Mouse (Mus musculus) urinary bladder, postnatal 10 days (tissue): ENCODE data around the gene Dtx2.
A peak's percentile ranks its signal among the peaks of the same experiment; 100 is the strongest.
"Not testable (repeated sequence)": the region's sequence is repeated elsewhere in the genome, so short reads cannot be mapped to it uniquely, and the experiment has no call there.

Experiments
- DNase-seq: peaks from one replicate; pipeline ENCODE4 v3.0.0; 2022; ENCODE audit warnings: low spot score

The Dtx2 gene

DNA sequence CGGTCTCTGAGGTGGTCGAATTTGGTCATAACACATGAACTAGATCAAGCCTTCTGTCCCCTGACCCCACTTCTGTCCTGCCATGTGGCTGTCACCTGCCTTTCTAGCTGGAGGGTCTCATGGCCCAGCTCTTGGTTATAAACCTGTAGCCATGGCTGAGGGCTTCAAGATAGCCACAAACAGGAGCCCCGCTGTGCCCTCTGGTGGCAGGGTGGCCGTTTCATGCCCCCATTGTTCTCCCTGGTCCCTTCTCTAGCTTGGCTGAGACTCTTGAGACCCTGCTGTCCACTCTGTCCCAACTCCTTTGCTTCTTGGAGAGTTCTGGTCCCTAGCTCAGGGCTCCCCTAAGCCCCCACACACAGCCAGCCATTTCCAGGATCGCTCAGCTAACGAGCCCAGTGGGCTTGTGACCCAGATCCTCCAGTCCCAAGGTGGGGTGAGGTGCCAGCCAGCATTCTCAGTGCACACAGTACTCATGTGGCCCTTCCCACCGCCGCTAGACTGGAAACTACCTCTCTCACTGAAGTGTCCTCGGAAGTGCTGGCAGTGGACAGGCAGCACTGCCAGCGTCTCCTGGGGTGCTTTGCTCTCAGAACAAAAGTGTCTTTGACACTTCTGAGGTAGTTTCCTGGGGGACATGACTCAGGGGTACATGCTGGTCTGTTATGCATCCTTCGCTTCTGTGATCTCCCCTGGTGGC, 33.2 kb downstream of the Dtx2 start:
- DNase-seq = no peak

DNA sequence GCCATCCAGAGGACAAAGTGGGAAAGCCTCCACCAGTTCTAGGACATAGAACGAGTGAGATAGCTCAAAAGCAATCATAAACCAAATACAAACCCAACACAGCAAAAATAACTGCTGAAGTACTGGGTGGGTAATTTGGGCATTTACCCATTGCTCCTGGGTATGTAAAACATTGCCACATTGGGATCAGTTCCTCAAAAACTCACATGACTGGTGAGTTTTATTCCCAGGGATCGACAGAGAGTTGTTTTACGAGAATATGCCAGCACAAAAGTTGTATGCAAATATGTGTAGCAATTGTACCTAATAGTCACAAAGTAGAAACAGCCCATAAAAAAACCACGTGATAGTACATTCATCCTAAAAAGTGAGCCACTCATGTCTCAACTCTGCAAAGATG, 40.3 kb downstream of the Dtx2 start:
- no peak for DNase-seq

DNA sequence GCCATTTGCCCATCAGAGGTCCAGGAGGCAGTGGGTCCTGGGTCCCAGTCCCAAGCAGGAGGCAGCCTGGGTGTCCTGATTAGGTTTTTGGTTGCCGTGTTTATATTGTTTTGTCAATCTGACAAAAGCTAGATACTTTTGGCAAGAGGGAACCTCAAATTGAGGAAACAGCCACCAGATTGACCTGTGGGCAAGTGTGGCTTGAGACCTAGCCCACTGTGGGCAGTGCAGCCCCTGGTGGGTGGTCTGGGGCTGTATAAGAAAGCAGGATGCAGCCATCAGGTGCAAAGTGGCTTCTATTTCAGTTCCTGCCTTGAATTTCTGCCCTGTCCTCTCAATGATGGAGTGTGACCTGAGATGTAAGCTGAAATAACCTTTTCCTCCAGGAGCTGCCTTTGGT, 40.7 kb downstream of the Dtx2 start:
- no peak for DNase-seq

GRCm38 (mm10) chr5:136036667-136037066, 42.1 kb downstream of the Dtx2 start:
- DNase-seq = no peak

DNA sequence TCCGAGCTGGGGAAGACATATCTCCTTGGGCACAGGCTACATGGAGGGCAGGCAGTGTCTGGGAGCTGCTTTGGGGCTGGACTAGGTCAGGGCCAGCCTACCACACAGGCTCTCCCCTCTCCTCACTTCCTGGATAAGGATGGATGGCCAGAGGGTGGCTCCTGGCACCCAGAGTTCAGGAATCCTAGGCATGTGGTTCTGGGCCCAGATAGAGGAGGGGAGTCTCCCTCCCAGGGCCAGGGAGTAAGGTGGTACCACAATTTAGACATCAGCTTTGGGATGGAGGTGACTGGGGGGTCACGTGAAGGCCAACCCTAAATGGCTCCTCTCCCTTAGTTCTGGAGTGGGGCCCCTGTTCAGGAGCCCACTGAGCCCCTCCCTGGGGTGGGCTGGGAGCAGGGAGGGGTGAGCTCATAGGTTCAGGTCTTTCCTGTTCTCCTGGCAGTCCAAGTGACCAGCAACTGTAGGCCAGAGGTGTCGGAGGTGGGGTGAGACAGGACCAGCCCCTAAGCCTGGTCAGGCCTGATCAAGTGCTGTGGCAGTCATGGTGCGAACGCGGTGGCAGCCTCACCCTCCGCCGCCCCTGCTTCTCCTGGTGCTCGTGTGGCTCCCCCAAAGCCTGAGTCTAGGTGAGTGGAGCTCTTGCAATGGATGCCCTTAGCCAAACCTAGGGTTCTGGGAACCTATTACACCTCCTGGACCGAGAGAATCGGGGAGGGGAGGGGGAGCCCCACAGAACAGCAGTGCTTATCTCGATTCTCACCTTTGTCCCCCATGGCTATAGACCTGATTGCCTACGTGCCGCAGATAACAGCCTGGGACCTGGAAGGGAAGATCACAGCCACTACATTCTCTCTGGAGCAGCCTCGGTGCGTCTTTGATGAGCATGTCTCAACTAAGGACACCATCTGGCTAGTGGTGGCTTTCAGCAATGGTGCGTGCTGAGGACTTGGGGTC, 43.9 kb downstream of the Dtx2 start, which contains the start of gene Upk3b:
Upk3b (plus strand) TSS at position 239 of the 957 bp plus-strand sequence.
- no peak for DNase-seq

GRCm38 (mm10) chr5:136040210-136040609, 45.6 kb downstream of the Dtx2 start:
- no peak for DNase-seq

GRCm38 (mm10) chr5:136041260-136041659, 46.7 kb downstream of the Dtx2 start:
- DNase-seq = no peak

- no peak for DNase-seq
Measured at GRCm38 (mm10) chr5:136041666-136042065, 47.1 kb downstream of the Dtx2 start.

DNA sequence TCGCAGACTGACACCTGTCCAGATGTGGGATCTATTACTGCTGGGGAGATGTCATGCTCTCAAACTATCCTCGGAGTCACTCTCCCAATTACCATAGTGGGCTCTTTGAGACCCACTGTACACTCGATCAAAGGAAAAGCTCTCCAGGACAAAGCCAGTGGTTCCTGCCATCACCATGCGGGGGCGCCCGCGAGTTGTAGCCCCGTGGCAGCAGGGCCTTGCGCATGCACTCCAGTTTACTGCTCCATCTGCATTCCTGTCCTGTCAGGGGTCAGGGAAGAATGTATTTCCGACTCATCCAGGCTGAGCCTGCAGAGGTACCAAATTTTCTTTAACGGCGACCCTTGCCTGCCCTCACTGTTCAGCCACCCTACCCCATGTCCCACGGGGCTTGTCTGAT, 50.3 kb downstream of the Dtx2 start:
- DNase-seq = no peak

- DNase-seq = no peak
Measured at GRCm38 (mm10) chr5:136045408-136045807, 50.8 kb downstream of the Dtx2 start.

DNA sequence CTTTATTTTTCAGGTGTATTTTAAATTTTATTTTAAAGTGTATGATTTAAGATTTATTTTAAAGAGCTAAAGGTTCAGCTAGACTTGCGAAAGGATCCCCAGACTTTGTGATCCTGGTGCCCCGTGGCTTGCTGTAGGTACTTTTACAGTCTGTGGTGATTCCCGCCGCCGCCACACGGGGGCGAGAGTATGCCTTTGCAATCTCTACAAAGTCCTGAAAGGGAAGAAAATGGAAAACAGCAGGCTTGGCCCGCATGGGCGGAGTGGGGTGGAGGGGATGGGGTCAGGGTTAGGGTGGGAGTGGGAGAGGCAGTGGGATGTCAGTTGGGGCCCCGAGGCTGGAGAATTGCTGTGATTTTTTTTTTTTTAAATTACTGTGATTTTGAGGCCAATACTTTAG, 51.4 kb downstream of the Dtx2 start:
- DNase-seq = peak; percentile 68

DNA sequence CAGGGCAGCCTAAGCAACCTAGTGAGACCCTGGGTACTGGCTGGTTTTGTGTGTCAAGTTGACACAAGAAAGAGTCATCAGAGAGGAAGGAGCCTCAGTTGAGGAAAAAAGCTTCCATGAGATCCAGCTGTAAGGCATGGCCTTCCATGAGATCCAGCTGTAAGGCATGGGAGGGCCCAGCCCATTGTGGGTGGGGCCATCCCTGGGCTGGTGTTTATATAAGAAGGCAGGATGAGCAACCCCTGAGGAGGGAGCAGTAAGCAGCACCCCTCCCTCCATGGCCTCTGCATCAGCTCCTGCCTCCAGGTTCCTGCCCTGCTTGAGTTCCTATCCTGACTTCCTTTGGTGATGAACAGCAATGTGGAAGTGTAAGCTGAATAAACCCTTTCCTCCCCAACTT, 53.9 kb downstream of the Dtx2 start:
- not testable (repeated sequence) for DNase-seq

- DNase-seq = no peak
Measured at GRCm38 (mm10) chr5:136049926-136050325, 55.3 kb downstream of the Dtx2 start.

GRCm38 (mm10) chr5:136051231-136052085, 56.9 kb downstream of the Dtx2 start:
- DNase-seq = no peak

- DNase-seq = no peak
Measured at GRCm38 (mm10) chr5:136052861-136053655, 58.5 kb downstream of the Dtx2 start.

GRCm38 (mm10) chr5:136054301-136055077, 59.9 kb downstream of the Dtx2 start, which contains the start of gene Upk3bl:
Gene Upk3bl, plus strand, starts transcription at chr5:136054492.
- no peak for DNase-seq

DNA sequence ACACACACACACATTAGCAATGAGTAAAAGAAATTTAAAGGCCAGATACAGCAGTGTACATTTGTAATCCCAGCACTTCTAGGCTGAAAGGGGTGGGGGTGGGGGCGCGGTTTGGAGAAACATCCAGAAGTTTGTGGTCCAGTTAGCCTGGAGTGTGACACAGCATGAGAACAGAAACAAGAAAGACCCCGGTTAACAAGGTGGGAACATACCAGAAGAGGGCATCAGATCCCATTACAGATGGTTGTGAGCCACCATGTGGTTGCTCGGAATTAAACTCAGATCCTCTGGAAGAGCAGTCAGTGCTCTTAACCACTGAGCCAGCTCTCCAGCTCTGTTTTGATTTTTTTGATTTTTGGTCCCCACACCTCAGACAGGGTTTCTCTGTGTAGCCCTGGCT, 61.5 kb downstream of the Dtx2 start:
- DNase-seq = no peak

GRCm38 (mm10) chr5:136057085-136057484, 62.5 kb downstream of the Dtx2 start:
- DNase-seq = no peak

- DNase-seq = peak; percentile 65
Measured at GRCm38 (mm10) chr5:136061567-136061966, 67.0 kb downstream of the Dtx2 start.

DNA sequence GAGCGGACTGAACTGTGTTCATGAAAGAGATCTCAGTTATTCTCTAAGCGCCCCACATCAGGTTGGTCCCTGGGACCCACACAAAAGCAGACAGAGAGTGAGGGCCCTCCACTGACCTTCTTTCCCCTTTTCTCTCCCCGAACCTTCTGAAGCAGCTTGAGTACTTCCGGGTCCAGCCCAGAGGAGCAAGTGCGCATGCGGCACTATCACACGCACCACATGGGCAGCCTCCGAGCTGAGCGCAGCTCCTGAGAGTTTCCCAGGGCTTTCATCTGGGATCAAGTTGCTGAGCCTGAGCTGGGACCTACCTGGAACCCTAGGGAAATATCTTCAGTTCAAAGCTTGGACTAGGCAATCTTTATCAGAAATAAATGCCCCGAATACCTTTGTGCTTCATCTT, 69.3 kb downstream of the Dtx2 start:
- no peak for DNase-seq
